Mouse (Mus musculus): ENCODE data around the gene 2310030G06Rik.

DNA sequence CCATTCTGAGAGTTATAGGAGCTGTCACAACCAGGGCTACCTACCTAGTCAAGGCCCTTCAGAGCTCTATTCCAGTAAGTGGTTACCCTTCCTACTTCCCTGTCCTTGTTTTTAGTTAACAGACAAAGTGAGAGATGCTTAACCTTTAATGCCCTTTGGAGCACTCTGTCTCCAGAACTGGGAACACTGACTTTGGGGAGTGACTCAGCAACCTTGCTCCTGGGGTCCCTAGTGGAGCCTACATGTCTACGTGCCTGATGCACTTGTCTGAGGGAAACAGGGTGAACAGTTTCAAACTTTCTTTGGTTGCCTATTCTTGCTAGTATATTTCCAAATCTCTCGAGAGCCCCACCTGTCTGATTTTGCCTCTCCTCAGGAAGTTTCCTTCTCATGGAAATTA is 3.6 kb downstream of the 2310030G06Rik start:
- TF ChIP-seq CTCF (conservative IDR thresholded peaks at IDR 0.05; ENCODE audit: insufficient read depth, insufficient read length, low read depth, low read length) (no peak), POLR2A (IDR thresholded peaks at IDR 0.05; ENCODE audit: low read depth, low read length) (no peak)
